Mouse (Mus musculus) kidney, adult 2 months (tissue): ENCODE results near the gene Anks6.

Experiments used
- CTCF ChIP-seq: fragments of 200-500 bp; conservative IDR thresholded peaks from 2 replicates; pipeline ENCODE4 v1.5.1; 2011; ENCODE audit warnings: low read depth, mild to moderate bottlenecking, control low read depth, low read length, moderate library complexity, mixed read lengths; ENCODE audit not compliant: insufficient read depth, insufficient read length
- POLR2A ChIP-seq: fragments of 200-500 bp; IDR thresholded peaks from one replicate; pipeline ENCODE4 v1.6.1; 2011; ENCODE audit warnings: low read depth, low read length, control low read depth

DNA sequence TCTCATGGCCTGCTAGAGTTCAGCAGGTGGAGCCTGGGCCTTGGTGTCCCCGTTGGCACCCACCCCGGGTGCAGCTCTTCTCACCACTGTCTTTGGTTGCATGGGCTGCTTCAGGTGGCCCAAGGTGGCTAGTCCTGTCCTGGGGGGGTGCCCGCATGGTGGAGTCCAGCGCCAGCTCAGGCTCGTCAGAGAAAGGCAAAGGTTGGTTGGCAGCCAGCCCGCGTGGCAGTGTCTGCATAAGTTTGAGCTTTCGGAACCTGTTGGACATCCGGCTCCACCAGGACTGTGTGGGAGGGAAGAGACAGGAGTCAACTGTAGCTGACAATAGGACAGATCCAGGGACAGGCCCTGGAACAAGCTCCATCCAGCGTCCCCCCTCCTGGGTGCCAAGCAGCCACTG lies 17.6 kb downstream of the Anks6 start:
- TF ChIP-seq POLR2A, result no peak
- TF ChIP-seq CTCF, result no peak
